Mouse (Mus musculus) brain, embryonic 14.5 days (tissue): ENCODE results near the gene Siva1.

Experiments
- CTCF ChIP-seq: fragments of 200-500 bp; IDR thresholded peaks from 2 replicates; pipeline ENCODE4 v1.5.1; 2012; ENCODE audit warnings: inconsistent platforms, mild to moderate bottlenecking, moderate library complexity, borderline replicate concordance; ENCODE audit not compliant: insufficient read depth, insufficient read length; ENCODE audit errors: extremely low read depth
- POLR2A ChIP-seq: fragments of 200-500 bp; IDR thresholded peaks from 2 replicates; pipeline ENCODE4 v1.6.1; 2012; ENCODE audit warnings: mild to moderate bottlenecking, inconsistent platforms, borderline replicate concordance; ENCODE audit not compliant: poor library complexity, insufficient read depth, insufficient read length, severe bottlenecking; ENCODE audit errors: extremely low read depth

- TF ChIP-seq POLR2A (no peak), CTCF (peak; percentile 71)
Observed at GRCm38 (mm10) chr12:112617898-112618380, 26.5 kb upstream of the Siva1 start.
